Mouse (Mus musculus): ENCODE results near the gene Col4a3bp. TPM values are rescaled to one million over a fixed set of nuclear protein-coding genes. Genes with fewer than 3 reads are reported as not detected.

The Col4a3bp gene
- total and polyA plus RNA-seq, 3 experiments: 7.0 to 14.8 (median 11.9) TPM

DNA sequence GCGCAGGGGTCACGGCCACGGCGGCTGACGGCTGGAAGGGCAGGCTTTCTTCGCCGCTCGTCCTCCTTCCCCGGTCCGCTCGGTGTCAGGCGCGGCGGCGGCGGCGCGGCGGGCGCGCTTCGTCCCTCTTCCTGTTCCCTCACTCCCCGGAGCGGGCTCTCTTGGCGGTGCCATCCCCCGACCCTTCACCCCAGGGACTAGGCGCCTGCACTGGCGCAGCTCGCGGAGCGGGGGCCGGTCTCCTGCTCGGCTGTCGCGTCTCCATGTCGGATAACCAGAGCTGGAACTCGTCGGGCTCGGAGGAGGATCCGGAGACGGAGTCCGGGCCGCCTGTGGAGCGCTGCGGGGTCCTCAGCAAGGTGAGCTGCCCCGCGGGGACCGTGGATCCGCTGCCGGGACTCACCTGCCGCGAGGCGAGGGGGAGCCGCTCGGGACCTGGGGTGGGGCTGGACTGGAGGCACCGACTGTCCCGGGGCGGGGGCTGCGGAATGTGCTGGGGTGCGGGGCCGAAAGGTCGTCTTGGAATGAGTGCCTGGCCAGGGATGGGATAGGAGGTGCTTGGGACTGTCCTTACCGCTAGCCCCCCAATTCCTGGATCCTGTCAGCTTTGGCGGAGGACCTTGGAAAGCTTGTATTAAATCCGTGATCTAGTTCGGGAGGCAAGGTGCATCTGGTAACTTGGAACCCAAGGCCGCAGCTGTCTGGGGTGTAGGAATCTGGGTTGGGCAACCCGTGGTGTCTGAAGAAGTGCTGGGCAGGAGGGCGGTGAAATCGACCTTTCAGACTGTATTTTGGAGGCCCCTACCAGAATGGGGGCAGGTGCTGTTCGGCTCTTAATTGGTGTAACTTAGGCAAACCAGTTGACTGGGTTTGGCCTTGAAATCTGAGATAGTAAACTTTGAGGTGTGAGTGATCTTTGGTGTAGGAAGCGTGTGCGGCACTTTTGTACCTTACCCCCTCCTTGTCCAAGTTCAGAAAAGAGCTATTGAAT, 778 bp downstream of the Col4a3bp start:
- Histone ChIP-seq H3K4me1 (ENCODE audit: control insufficient read depth in 1 of 2, insufficient read depth in 2 of 2) (0 out of 4 replicates have a peak, but pooled peaks cover 0 to 3% of the 10 kb centered on the region in 2 experiments), H3K36me3 (replicated peaks in 1 of 2; ENCODE audit: control insufficient read depth in 1 of 2, insufficient read depth in 1 of 2, low read length in 1 of 2) (peaks cover 0 to 3% of the 10 kb centered on the region in 2 experiments), H3K27me3 (replicated peaks) (no peaks in the 10 kb centered on the region), H3K4me3 (replicated peaks in 1 of 3; ENCODE audit: low read depth in 2 of 3, low read length in 2 of 3, poor library complexity in 1 of 3) (peak overlapping the region; percentile 82 to 95 (median 93)), H3K4me2 (ENCODE audit: insufficient read depth, low read depth, poor library complexity, severe bottlenecking) (peak overlapping the region; percentile 62), H3K9me3 (replicated peaks; ENCODE audit: low read length) (no peaks in the 10 kb centered on the region), H3K9ac (ENCODE audit: insufficient read depth, low read depth) (peak overlapping the region; percentile 88), H3K27ac (ENCODE audit: insufficient read depth, low read depth) (peak overlapping the region; percentile 72), H3K79me2 (replicated peaks; ENCODE audit: control insufficient read depth, extremely low read depth, insufficient read depth, poor library complexity, severe bottlenecking) (peaks cover 34% of the 10 kb centered on the region)
- peak; percentile 19 for DNase-seq (ENCODE audit: extremely low read depth)
- in situ Hi-C loops (cut with MboI; ENCODE audit: low pct_ligation_motif_present, low pct_unique_long_range_greater_than_20kb, low sequenced_read_pairs) (no loop called here), dilution Hi-C loops (cut with MboI; ENCODE audit: extremely low pct_ligation_motif_present, extremely low pct_unique_long_range_greater_than_20kb, low sequenced_read_pairs) (no loop called here)
- TF ChIP-seq UBTF (IDR thresholded peaks at IDR 0.05; ENCODE audit: low read depth, low read length) (peak; percentile 63; the same call in 1 of the 2 replicates), RAD21 (IDR thresholded peaks at IDR 0.05; ENCODE audit: low read depth, low read length) (no peak), MXI1 (IDR thresholded peaks at IDR 0.05; ENCODE audit: low read depth, low read length) (no peak)

DNA sequence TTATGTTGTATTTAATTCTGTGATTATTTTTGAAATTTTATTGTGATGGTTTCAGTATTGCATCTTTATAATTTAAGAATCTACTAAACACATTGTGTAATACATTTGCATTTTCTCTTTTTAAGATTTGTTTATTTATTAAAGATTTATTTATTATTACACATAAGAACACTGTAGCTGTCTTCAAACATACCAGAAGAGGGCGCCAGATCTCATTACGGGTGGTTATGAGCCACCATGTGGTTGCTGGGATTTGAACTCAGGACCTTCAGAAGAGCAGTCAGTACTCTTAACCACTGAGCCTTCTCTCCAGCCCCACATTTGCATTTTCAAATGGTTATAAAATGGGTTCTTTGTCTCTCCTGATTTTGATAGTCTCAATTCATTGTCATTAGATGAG, 2.1 kb downstream of the Col4a3bp start:
- Histone ChIP-seq H3K4me2 (ENCODE audit: insufficient read depth, low read depth, poor library complexity, severe bottlenecking) (no peak overlapping the region), H3K27me3 (replicated peaks) (no peaks in the 10 kb centered on the region), H3K9me3 (replicated peaks; ENCODE audit: low read length) (no peaks in the 10 kb centered on the region), H3K9ac (ENCODE audit: insufficient read depth, low read depth) (no peak overlapping the region), H3K27ac (ENCODE audit: insufficient read depth, low read depth) (no peak overlapping the region), H3K36me3 (replicated peaks in 1 of 2; ENCODE audit: control insufficient read depth in 1 of 2, insufficient read depth in 1 of 2, low read length in 1 of 2) (peaks cover 0 to 4% of the 10 kb centered on the region in 2 experiments), H3K79me2 (replicated peaks; ENCODE audit: control insufficient read depth, extremely low read depth, insufficient read depth, poor library complexity, severe bottlenecking) (peaks cover 31% of the 10 kb centered on the region), H3K4me1 (ENCODE audit: control insufficient read depth in 1 of 2, insufficient read depth in 2 of 2) (0 out of 4 replicates have a peak, but pooled peaks cover 0 to 3% of the 10 kb centered on the region in 2 experiments), H3K4me3 (replicated peaks in 1 of 3; ENCODE audit: low read depth in 2 of 3, low read length in 2 of 3, poor library complexity in 1 of 3) (peak overlapping the region in 1 of 3 experiments; percentile 82)
- peak in 1 of 2 experiments; percentile 57; a peak in 2 of 4 replicates for TF ChIP-seq CTCF (conservative IDR thresholded peaks at IDR 0.05 in 1 of 2, IDR thresholded peaks at IDR 0.05 in 1 of 2; ENCODE audit: low read depth in 2 of 2, low read length in 2 of 2)
- TF ChIP-seq MYC (IDR thresholded peaks at IDR 0.05; ENCODE audit: low read depth, low read length): 0 out of 2 replicates have a peak, but pooled peaks have one; percentile 50
- TF ChIP-seq JUND (conservative IDR thresholded peaks at IDR 0.05; ENCODE audit: low read depth, low read length): 0 out of 2 replicates have a peak, but pooled peaks have one; percentile 19
- TF ChIP-seq USF1 (IDR thresholded peaks at IDR 0.05; ENCODE audit: low read depth, low read length): no peak
- peak; percentile 0 for TF ChIP-seq RAD21 (IDR thresholded peaks at IDR 0.05; ENCODE audit: low read depth, low read length)
- no peak for TF ChIP-seq TBP (conservative IDR thresholded peaks at IDR 0.05; ENCODE audit: low read depth, low read length)
- peak; percentile 39 for DNase-seq (ENCODE audit: extremely low read depth)
- in situ Hi-C loops (cut with MboI; ENCODE audit: low pct_ligation_motif_present, low pct_unique_long_range_greater_than_20kb, low sequenced_read_pairs) (no loop called here), dilution Hi-C loops (cut with MboI; ENCODE audit: extremely low pct_ligation_motif_present, extremely low pct_unique_long_range_greater_than_20kb, low sequenced_read_pairs) (no loop called here)

DNA sequence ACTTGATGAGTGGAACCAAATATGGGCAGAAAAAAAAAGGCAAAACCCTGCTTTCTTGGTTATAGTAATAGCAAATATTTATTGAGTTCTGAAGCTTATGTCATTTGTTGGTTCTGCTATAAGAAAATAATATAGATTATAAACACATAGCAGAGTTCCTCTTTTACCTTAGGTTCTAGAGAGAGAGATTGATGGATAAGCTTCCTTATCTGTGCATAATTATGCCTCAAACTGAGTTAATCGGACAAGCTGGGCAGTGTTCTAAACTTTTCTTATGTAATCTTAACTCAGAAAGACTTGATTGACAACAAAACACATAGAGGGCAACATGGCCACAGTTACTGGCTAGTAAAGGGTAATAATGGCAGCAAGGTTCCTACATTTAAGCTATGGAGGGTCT, 4.8 kb downstream of the Col4a3bp start:
- Histone ChIP-seq H3K9ac (ENCODE audit: insufficient read depth, low read depth) (no peak overlapping the region), H3K27ac (ENCODE audit: insufficient read depth, low read depth) (no peak overlapping the region)
- no peak for TF ChIP-seq BHLHE40 (IDR thresholded peaks at IDR 0.05; ENCODE audit: low read depth, low read length)
- no peak for TF ChIP-seq ZC3H11A (IDR thresholded peaks at IDR 0.05; ENCODE audit: low read depth, low read length)
- TF ChIP-seq PAX5 (IDR thresholded peaks at IDR 0.05; ENCODE audit: low read length): no peak
- TF ChIP-seq POLR2A (IDR thresholded peaks at IDR 0.05; ENCODE audit: low read depth, low read length): no peak
- no peak for TF ChIP-seq JUN (IDR thresholded peaks at IDR 0.05; ENCODE audit: insufficient read depth, low read depth, low read length)
- no peak for TF ChIP-seq MAFK (IDR thresholded peaks at IDR 0.05; ENCODE audit: insufficient replicate concordance, low read length)
- no peak for TF ChIP-seq TCF12 (IDR thresholded peaks at IDR 0.05; ENCODE audit: low read depth, low read length)
- no peak for TF ChIP-seq MAX (IDR thresholded peaks at IDR 0.05; ENCODE audit: low read length)
- no peak for TF ChIP-seq MYC (IDR thresholded peaks at IDR 0.05; ENCODE audit: low read depth, low read length)
- TF ChIP-seq RAD21 (IDR thresholded peaks at IDR 0.05; ENCODE audit: low read depth, low read length): no peak
- TF ChIP-seq NRF1 (IDR thresholded peaks at IDR 0.05; ENCODE audit: low read depth, low read length): no peak
- TF ChIP-seq MXI1 (IDR thresholded peaks at IDR 0.05; ENCODE audit: low read depth, low read length): no peak
- TF ChIP-seq UBTF (IDR thresholded peaks at IDR 0.05; ENCODE audit: low read depth, low read length): no peak
- no peak for TF ChIP-seq IRF4 (IDR thresholded peaks at IDR 0.05; ENCODE audit: low read depth, low read length)

More for the DNA sequence above, 4.8 kb downstream of the Col4a3bp start:
- Histone ChIP-seq H3K4me1 (ENCODE audit: control insufficient read depth in 1 of 2, insufficient read depth in 2 of 2) (0 out of 4 replicates have a peak, but pooled peaks cover 0 to 3% of the 10 kb centered on the region in 2 experiments), H3K4me3 (replicated peaks in 1 of 3; ENCODE audit: low read depth in 2 of 3, low read length in 2 of 3, poor library complexity in 1 of 3) (no peak overlapping the region), H3K4me2 (ENCODE audit: insufficient read depth, low read depth, poor library complexity, severe bottlenecking) (no peak overlapping the region), H3K9me3 (replicated peaks; ENCODE audit: low read length) (no peaks in the 10 kb centered on the region), H3K79me2 (replicated peaks; ENCODE audit: control insufficient read depth, extremely low read depth, insufficient read depth, poor library complexity, severe bottlenecking) (peaks cover 20% of the 10 kb centered on the region), H3K36me3 (replicated peaks in 1 of 2; ENCODE audit: control insufficient read depth in 1 of 2, insufficient read depth in 1 of 2, low read length in 1 of 2) (peaks cover 0 to 2% of the 10 kb centered on the region in 2 experiments), H3K27me3 (replicated peaks) (no peaks in the 10 kb centered on the region)
- no peak for DNase-seq (ENCODE audit: extremely low read depth)
- in situ Hi-C loops (cut with MboI; ENCODE audit: low pct_ligation_motif_present, low pct_unique_long_range_greater_than_20kb, low sequenced_read_pairs): no loop called here
- dilution Hi-C loops (cut with MboI; ENCODE audit: extremely low pct_ligation_motif_present, extremely low pct_unique_long_range_greater_than_20kb, low sequenced_read_pairs): no loop called here

Data from CH12.LX (cell line).